Mouse (Mus musculus): Measurements from ENCODE around the gene Aldh3a1.

The Aldh3a1 gene

DNA sequence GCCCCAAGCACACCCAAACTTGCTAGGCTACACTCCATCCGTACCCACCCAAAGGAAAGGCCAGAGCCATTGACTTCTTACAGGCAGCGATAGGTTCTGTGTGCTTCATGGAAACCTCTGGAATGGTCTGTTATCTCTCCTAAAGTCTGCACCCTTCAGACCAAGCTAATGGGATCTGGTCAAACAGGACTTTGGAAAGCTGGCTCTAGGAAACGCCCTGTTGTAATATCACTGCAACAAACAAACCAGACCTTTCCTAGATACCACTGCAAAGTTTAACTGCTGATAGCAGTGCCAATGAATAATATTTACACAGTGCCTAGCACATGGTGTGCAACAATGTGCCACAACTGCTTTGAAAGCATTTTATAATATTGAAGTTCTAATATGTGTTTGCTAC, 28.7 kb downstream of the Aldh3a1 start:
- no peak for DNase-seq (ENCODE audit: low spot score)

GRCm38 (mm10) chr11:61244406-61244805, 37.1 kb downstream of the Aldh3a1 start:
- DNase-seq (ENCODE audit: low spot score): no peak

DNA sequence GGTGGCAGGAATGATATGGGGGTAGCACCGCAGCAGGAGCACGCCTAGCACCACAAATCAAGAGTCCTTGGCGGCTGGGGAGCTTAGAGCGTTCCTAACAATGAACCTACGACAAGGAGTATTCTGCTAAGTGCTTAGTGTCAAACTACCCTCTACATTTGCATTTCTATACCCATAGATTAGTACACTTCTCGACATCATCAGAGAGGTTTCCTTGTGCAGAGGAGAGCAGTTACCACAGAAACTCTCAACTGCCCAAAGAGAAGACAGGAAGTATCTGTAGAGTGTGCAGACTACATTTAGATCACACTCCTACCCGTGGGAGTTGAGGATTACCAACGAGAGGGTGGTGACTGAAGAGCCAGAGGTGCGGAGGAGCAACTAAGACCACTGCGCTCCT, 44.4 kb downstream of the Aldh3a1 start:
- DNase-seq (ENCODE audit: low spot score): no peak

GRCm38 (mm10) chr11:61252807-61253206, 45.5 kb downstream of the Aldh3a1 start:
- DNase-seq (ENCODE audit: low spot score): no peak

- no peak for DNase-seq (ENCODE audit: low spot score)
Observed at GRCm38 (mm10) chr11:61259106-61259505, 51.8 kb downstream of the Aldh3a1 start.

DNA sequence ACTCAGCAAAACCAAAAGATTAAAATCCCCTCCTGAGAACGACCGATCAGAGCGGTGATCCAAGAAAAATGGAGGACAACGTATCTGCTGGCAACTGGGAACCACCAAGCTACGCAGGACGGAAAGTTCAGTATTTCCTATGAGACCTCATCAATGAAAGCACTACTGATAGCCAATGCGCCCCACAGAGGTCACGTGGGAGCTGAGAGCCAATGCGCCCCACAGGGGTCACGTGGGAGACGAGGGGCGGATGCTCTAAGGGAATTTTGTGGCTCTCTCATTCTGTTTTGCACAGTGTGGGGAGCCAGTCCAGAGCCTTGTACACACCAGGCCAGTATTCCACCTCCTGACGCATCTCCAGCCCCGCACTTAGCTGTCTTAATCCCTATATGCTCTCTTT, 55.2 kb downstream of the Aldh3a1 start:
- DNase-seq (ENCODE audit: low spot score): no peak

DNA sequence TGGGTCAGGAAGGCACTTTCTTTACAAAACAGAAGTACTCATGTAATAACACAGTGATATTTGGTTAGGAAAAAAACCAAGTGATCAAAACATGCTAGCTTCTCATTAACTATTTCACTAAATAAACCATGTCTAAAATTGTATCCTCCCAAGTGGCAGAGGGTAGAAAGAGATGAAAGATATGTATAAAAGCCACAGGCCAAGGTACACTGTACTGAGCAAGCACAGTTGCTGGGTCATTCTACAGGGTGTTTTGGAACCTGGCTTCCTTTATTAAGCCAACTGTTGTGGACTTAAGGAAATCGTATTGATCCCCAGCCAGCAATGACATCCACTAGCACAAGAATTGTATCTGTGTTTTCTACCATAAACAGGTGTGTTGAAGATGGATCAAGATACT, 56.5 kb downstream of the Aldh3a1 start:
- no peak for DNase-seq (ENCODE audit: low spot score)

- DNase-seq (ENCODE audit: low spot score): peak; percentile 97
Observed at GRCm38 (mm10) chr11:61266551-61267533, 59.5 kb downstream of the Aldh3a1 start, which contains the start of gene Aldh3a2. Gene Aldh3a2 (minus strand): TSS chr11:61267464.
